Mouse (Mus musculus) left cerebral cortex, adult 9 months (tissue): ENCODE results near the gene Abcc8.

Experiments
- DNase-seq, 2 experiments: peaks; one replicate each; pipeline ENCODE4 v3.0.0; 2022; ENCODE audit warnings: low spot score in 2 of 2

The Abcc8 gene

GRCm38 (mm10) chr7:46154498-46155488 is 25.0 kb downstream of the Abcc8 start:
- no peak for DNase-seq

GRCm38 (mm10) chr7:46152819-46153351 is 26.9 kb downstream of the Abcc8 start:
- no peak for DNase-seq

- no peak for DNase-seq
Observed at GRCm38 (mm10) chr7:46147417-46147816, 32.4 kb downstream of the Abcc8 start.

GRCm38 (mm10) chr7:46146675-46147308 is 33.0 kb downstream of the Abcc8 start:
- DNase-seq: no peak

GRCm38 (mm10) chr7:46144061-46144460 is 35.8 kb downstream of the Abcc8 start:
- no peak for DNase-seq

- DNase-seq: peak; percentile 15 to 42
Observed at GRCm38 (mm10) chr7:46138329-46138930, 41.4 kb downstream of the Abcc8 start.

- no peak for DNase-seq
Observed at GRCm38 (mm10) chr7:46133858-46134257, 46.0 kb downstream of the Abcc8 start.

- DNase-seq: no peak
Observed at GRCm38 (mm10) chr7:46132229-46132628, 47.6 kb downstream of the Abcc8 start.

GRCm38 (mm10) chr7:46131806-46132205 is 48.0 kb downstream of the Abcc8 start:
- DNase-seq: peak in 1 of 2 experiments; percentile 39

- DNase-seq: peak; percentile 22 to 47
Observed at GRCm38 (mm10) chr7:46131266-46131665, 48.6 kb downstream of the Abcc8 start.

- no peak for DNase-seq
Observed at GRCm38 (mm10) chr7:46130723-46131122, 49.1 kb downstream of the Abcc8 start.

GRCm38 (mm10) chr7:46129463-46130179 is 50.2 kb downstream of the Abcc8 start:
- DNase-seq: no peak

GRCm38 (mm10) chr7:46128196-46128595 is 51.6 kb downstream of the Abcc8 start:
- no peak for DNase-seq

- no peak for DNase-seq
Observed at GRCm38 (mm10) chr7:46125340-46125739, 54.5 kb downstream of the Abcc8 start.

GRCm38 (mm10) chr7:46124460-46124859 is 55.4 kb downstream of the Abcc8 start:
- no peak for DNase-seq

GRCm38 (mm10) chr7:46122964-46123363 is 56.9 kb downstream of the Abcc8 start:
- DNase-seq: no peak

GRCm38 (mm10) chr7:46117035-46117434 is 62.8 kb downstream of the Abcc8 start:
- no peak for DNase-seq

GRCm38 (mm10) chr7:46116118-46116581 is 63.7 kb downstream of the Abcc8 start:
- no peak for DNase-seq

- DNase-seq: no peak
Observed at GRCm38 (mm10) chr7:46113435-46113834, 66.4 kb downstream of the Abcc8 start.

- DNase-seq: no peak
Observed at GRCm38 (mm10) chr7:46111938-46112337, 67.9 kb downstream of the Abcc8 start.

GRCm38 (mm10) chr7:46111212-46111817 is 68.5 kb downstream of the Abcc8 start:
- DNase-seq: no peak
